Mouse (Mus musculus) myocyte (in vitro differentiated cells): ENCODE data around the gene Plekhb2.

Experiments
- E2F4 ChIP-seq: IDR thresholded peaks from one replicate; pipeline ENCODE4 v1.6.1; 2011; ENCODE audit warnings: mild to moderate bottlenecking, control low read depth, moderate library complexity; ENCODE audit not compliant: insufficient read depth
- MYOG ChIP-seq, 3 experiments: IDR thresholded peaks; one replicate each; pipeline ENCODE4 v1.6.1; 2011; ENCODE audit warnings: control low read depth in 2 of 3, low read depth in 2 of 3, mild to moderate bottlenecking in 2 of 3; ENCODE audit not compliant: insufficient read length in 2 of 3, control insufficient read depth in 1 of 3, insufficient read depth in 1 of 3
- POLR2A ChIP-seq: IDR thresholded peaks from one replicate; pipeline ENCODE4 v1.6.1; 2011; ENCODE audit warnings: low read depth, mild to moderate bottlenecking, control low read depth, moderate library complexity; ENCODE audit not compliant: insufficient read length
- POLR2AphosphoS2 ChIP-seq: IDR thresholded peaks from one replicate; pipeline ENCODE4 v1.6.1; 2011; ENCODE audit warnings: low read depth, control low read depth; ENCODE audit not compliant: insufficient read length
- TCF12 ChIP-seq: IDR thresholded peaks from one replicate; pipeline ENCODE4 v1.6.1; 2011; ENCODE audit warnings: mild to moderate bottlenecking, control low read depth; ENCODE audit not compliant: poor library complexity, insufficient read depth, severe bottlenecking
- USF1 ChIP-seq: IDR thresholded peaks from one replicate; pipeline ENCODE4 v1.6.1; 2011; ENCODE audit warnings: low read depth, mild to moderate bottlenecking, control low read depth, moderate library complexity

DNA sequence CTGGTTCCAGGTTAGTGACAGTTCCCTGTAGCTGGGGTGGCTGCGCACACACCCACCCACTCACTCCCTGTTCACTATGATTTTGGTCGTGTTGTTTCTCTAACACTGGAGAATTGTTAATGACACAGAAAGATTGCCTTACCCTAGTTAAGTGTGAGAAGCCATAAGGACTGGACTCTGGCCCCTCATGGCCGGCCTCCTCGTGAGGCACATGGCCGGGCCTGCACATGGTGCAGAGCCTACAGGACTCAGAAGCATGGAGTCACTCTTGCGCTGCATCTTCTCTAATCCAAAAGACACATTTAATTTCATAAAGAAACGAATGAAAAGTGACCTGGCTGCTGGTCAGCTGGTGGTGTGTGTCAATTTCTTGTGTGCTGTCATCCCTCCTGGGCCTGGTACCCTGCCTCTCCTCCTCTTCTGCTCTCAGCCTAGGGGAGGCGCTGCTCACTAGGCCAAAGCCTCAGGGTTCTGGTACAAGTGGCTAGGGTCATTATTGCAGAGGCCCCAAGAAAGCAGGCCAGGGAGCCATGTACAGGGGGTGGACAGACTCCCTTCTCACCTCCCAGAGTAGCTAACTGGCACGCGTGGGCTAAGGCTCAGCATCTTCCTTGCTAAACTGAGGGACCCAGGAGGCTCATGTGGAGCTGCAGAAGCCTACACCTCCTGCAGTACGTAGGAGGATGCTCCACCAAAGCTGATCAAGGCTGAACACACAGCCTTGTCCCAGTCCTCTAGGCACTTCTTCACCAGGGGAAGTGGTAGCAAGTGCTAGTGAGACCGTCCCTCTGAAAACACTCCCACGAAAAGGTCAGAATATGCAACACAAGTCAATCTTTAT is 37.1 kb upstream of the Plekhb2 start:
- TF ChIP-seq POLR2A (no peak), E2F4 (no peak), MYOG (IDR thresholded peaks at IDR 0.05; ENCODE audit: control insufficient read depth in 1 of 3, insufficient read depth in 1 of 3, insufficient read length in 2 of 3, low read depth in 2 of 3) (no peak), POLR2AphosphoS2 (no peak), USF1 (no peak), TCF12 (no peak)
